Mouse (Mus musculus): ENCODE data around the gene Pramel3. TPM values are rescaled to one million over a fixed set of nuclear protein-coding genes. Genes with fewer than 3 reads are reported as not detected.
"Not testable (repeated sequence)": the region's sequence is repeated elsewhere in the genome, so short reads cannot be mapped to it uniquely, and the experiment has no call there.

Pramel3 gene
- not detected in 2 replicates for polyA plus RNA-seq (2014; fragmentation: Nextera tagmentation; extraction: Ambion mirVana)

GRCm38 (mm10) chrX:135302007-135302406, at the start of gene Pramel3:
Pramel3 (plus strand) TSS chrX:135302307.
- H3K9me3 ChIP-seq (replicated peaks; ENCODE audit: control insufficient read depth, low read length); H3K9ac ChIP-seq (ENCODE audit: low read depth, low read length); H3K27me3 ChIP-seq (ENCODE audit: control insufficient read depth, insufficient read depth, low read length); H3K36me3 ChIP-seq (ENCODE audit: control insufficient read depth, insufficient read depth, low read length); H3K4me1 ChIP-seq (ENCODE audit: control insufficient read depth, insufficient read depth, low read length); ATAC-seq (replicated peaks; ENCODE audit: insufficient number of reproducible peaks, low FRiP score, low TSS enrichment); H3K27ac ChIP-seq (ENCODE audit: low read depth, low read length); H3K4me2 ChIP-seq; H3K4me3 ChIP-seq (ENCODE audit: low read depth, low read length): not testable (repeated sequence)
- WGBS (ENCODE audit: insufficient replicate concordance): 91% methylated on average over 14 of the region's 14 CpGs

GRCm38 (mm10) chrX:135360685-135361084, 58.6 kb downstream of the Pramel3 start:
- H3K4me1 ChIP-seq (ENCODE audit: control insufficient read depth, insufficient read depth, low read length); H3K4me2 ChIP-seq; H3K36me3 ChIP-seq (ENCODE audit: control insufficient read depth, insufficient read depth, low read length); H3K27me3 ChIP-seq (ENCODE audit: control insufficient read depth, insufficient read depth, low read length); H3K27ac ChIP-seq (ENCODE audit: low read depth, low read length); H3K4me3 ChIP-seq (ENCODE audit: low read depth, low read length); ATAC-seq (replicated peaks; ENCODE audit: insufficient number of reproducible peaks, low FRiP score, low TSS enrichment); H3K9ac ChIP-seq (ENCODE audit: low read depth, low read length); H3K9me3 ChIP-seq (replicated peaks; ENCODE audit: control insufficient read depth, low read length): not testable (repeated sequence)
- 20% methylated on average over 2 of the region's 6 CpGs for WGBS (ENCODE audit: insufficient replicate concordance)

GRCm38 (mm10) chrX:135361943-135362342, 59.8 kb downstream of the Pramel3 start:
- H3K4me3 ChIP-seq (ENCODE audit: low read depth, low read length); H3K27me3 ChIP-seq (ENCODE audit: control insufficient read depth, insufficient read depth, low read length); ATAC-seq (replicated peaks; ENCODE audit: insufficient number of reproducible peaks, low FRiP score, low TSS enrichment); H3K9me3 ChIP-seq (replicated peaks; ENCODE audit: control insufficient read depth, low read length); H3K9ac ChIP-seq (ENCODE audit: low read depth, low read length); H3K4me1 ChIP-seq (ENCODE audit: control insufficient read depth, insufficient read depth, low read length); H3K27ac ChIP-seq (ENCODE audit: low read depth, low read length); H3K4me2 ChIP-seq; H3K36me3 ChIP-seq (ENCODE audit: control insufficient read depth, insufficient read depth, low read length): not testable (repeated sequence)
- WGBS (ENCODE audit: insufficient replicate concordance): no CpG with 5 or more reads among the region's 4 CpGs

Other genes starting within 250 kb of the Pramel3 start
- gene Gm15023, start 124.7 kb upstream of the Pramel3 start, polyA plus RNA-seq (2014; fragmentation: Nextera tagmentation; extraction: Ambion mirVana): not detected in 2 replicates
- 0.61 and 0.74 TPM in 2 replicates for gene Tceal6, start 91.6 kb upstream of the Pramel3 start, polyA plus RNA-seq (2014; fragmentation: Nextera tagmentation; extraction: Ambion mirVana)
- not detected in 2 replicates for gene Gm5128, start 71.0 kb downstream of the Pramel3 start, polyA plus RNA-seq (2014; fragmentation: Nextera tagmentation; extraction: Ambion mirVana)
- not detected in 2 replicates for gene Gm7903, start 131.5 kb downstream of the Pramel3 start, polyA plus RNA-seq (2014; fragmentation: Nextera tagmentation; extraction: Ambion mirVana)
- gene AV320801, start 192.3 kb downstream of the Pramel3 start, polyA plus RNA-seq (2014; fragmentation: Nextera tagmentation; extraction: Ambion mirVana): not detected in 2 replicates